Mouse (Mus musculus) ES-Bruce4 (cell line): ENCODE measurements around the gene Glipr1l3. TPM values are rescaled to one million over a fixed set of nuclear protein-coding genes. Genes with fewer than 3 reads are reported as not detected.
"Not testable (repeated sequence)": the region's sequence is repeated elsewhere in the genome, so short reads cannot be mapped to it uniquely, and the experiment has no call there.

Experiments used
- H3K27ac ChIP-seq: 2 replicates; pipeline ENCODE4 v1.5.1; 2012; ENCODE audit warnings: low read length, inconsistent platforms; ENCODE audit not compliant: insufficient read depth
- H3K27me3 ChIP-seq: 2 replicates; pipeline ENCODE4 v1.6.1; 2012; ENCODE audit warnings: mild to moderate bottlenecking, low read length, inconsistent platforms; ENCODE audit not compliant: control insufficient read depth, poor library complexity, insufficient read depth, severe bottlenecking
- H3K36me3 ChIP-seq: 2 replicates; pipeline ENCODE4 v1.6.1; 2012; ENCODE audit warnings: inconsistent platforms, mild to moderate bottlenecking, low read length, moderate library complexity; ENCODE audit not compliant: control insufficient read depth, poor library complexity, insufficient read depth, severe bottlenecking
- H3K4me1 ChIP-seq: one replicate; pipeline ENCODE4 v1.8.1; 2011; ENCODE audit warnings: low read length; ENCODE audit not compliant: control insufficient read depth, insufficient read depth
- H3K4me3 ChIP-seq: 2 replicates; pipeline ENCODE4 v1.5.1; 2011; ENCODE audit warnings: low read depth, mild to moderate bottlenecking, low read length
- H3K9ac ChIP-seq: 2 replicates; pipeline ENCODE4 v1.6.1; 2012; ENCODE audit warnings: low read depth, mild to moderate bottlenecking, inconsistent platforms; ENCODE audit not compliant: poor library complexity, severe bottlenecking
- H3K9me3 ChIP-seq: replicated peaks from 2 replicates; pipeline ENCODE4 v1.6.1; 2012; ENCODE audit warnings: mild to moderate bottlenecking, low read length, inconsistent platforms; ENCODE audit not compliant: control insufficient read depth, poor library complexity, insufficient read depth, severe bottlenecking
- CTCF ChIP-seq: IDR thresholded peaks from one replicate; pipeline ENCODE4 v1.8.1; 2011; ENCODE audit warnings: low read depth, low read length
- EP300 ChIP-seq: IDR thresholded peaks from 2 replicates; pipeline ENCODE4 v1.6.1; 2011; ENCODE audit warnings: low read depth, low read length; ENCODE audit not compliant: insufficient read depth
- POLR2A ChIP-seq: IDR thresholded peaks from one replicate; pipeline ENCODE4 v1.8.1; 2011; ENCODE audit warnings: low read length; ENCODE audit not compliant: insufficient read depth
- polyA plus RNA-seq: library from polyadenylated mRNA; stranded (reverse); fragments of >200 nt; gene quantifications from 2 replicates; pipeline ENCODE4 v1.2.4, GENCODE M21; 2011; ENCODE audit warnings: low read depth; ENCODE audit not compliant: missing spikeins, insufficient read depth, insufficient read length

Glipr1l3 gene
- polyA plus RNA-seq, 1 experiment = not detected

- Histone ChIP-seq H3K9me3 (no peaks in the 10 kb centered on the region), H3K27ac (no peak overlapping the region), H3K36me3 (no peaks in the 10 kb centered on the region), H3K9ac (no peak overlapping the region), H3K4me3 (peak overlapping the region; percentile 34; the same call in 1 of the 2 replicates), H3K4me1 (no peaks in the 10 kb centered on the region), H3K27me3 (no peaks in the 10 kb centered on the region)
- no peak for TF ChIP-seq CTCF
- no peak for TF ChIP-seq EP300
- no peak for TF ChIP-seq POLR2A
Observed at GRCm38 (mm10) chr10:112138871-112139430, 21.2 kb downstream of the Glipr1l3 start.

- peak; percentile 8 for TF ChIP-seq CTCF
- TF ChIP-seq POLR2A = no peak
- Histone ChIP-seq H3K4me1 (no peaks in the 10 kb centered on the region), H3K27ac (no peak overlapping the region), H3K27me3 (no peaks in the 10 kb centered on the region), H3K4me3 (peak overlapping the region; percentile 34; the same call in 1 of the 2 replicates), H3K9me3 (no peaks in the 10 kb centered on the region), H3K36me3 (no peaks in the 10 kb centered on the region), H3K9ac (no peak overlapping the region)
Observed at GRCm38 (mm10) chr10:112138050-112138870, 21.9 kb downstream of the Glipr1l3 start.

- H3K27me3 ChIP-seq = no peaks in the 10 kb centered on the region
- no peak overlapping the region for H3K27ac ChIP-seq
- no peaks in the 10 kb centered on the region for H3K9me3 ChIP-seq
- H3K4me3 ChIP-seq = no peak overlapping the region
- no peaks in the 10 kb centered on the region for H3K36me3 ChIP-seq
- TF ChIP-seq CTCF = no peak
- TF ChIP-seq POLR2A = no peak
- H3K9ac ChIP-seq = no peak overlapping the region
- no peaks in the 10 kb centered on the region for H3K4me1 ChIP-seq
Observed at GRCm38 (mm10) chr10:112132194-112132593, 27.9 kb downstream of the Glipr1l3 start.

- not testable (repeated sequence) for H3K4me3 ChIP-seq, H3K4me1 ChIP-seq, H3K27me3 ChIP-seq, H3K9ac ChIP-seq, H3K36me3 ChIP-seq, H3K27ac ChIP-seq, H3K9me3 ChIP-seq
Observed at GRCm38 (mm10) chr10:112127682-112128230, 32.4 kb downstream of the Glipr1l3 start.

- not testable (repeated sequence) for H3K9me3 ChIP-seq, H3K27me3 ChIP-seq, H3K4me1 ChIP-seq, H3K36me3 ChIP-seq, H3K9ac ChIP-seq, H3K27ac ChIP-seq, H3K4me3 ChIP-seq
Observed at GRCm38 (mm10) chr10:112125090-112125489, 35.0 kb downstream of the Glipr1l3 start.

- Histone ChIP-seq H3K27me3 (no peaks in the 10 kb centered on the region), H3K27ac (no peak overlapping the region), H3K4me3 (no peak overlapping the region), H3K9me3 (no peaks in the 10 kb centered on the region), H3K4me1 (no peaks in the 10 kb centered on the region), H3K36me3 (no peaks in the 10 kb centered on the region), H3K9ac (no peak overlapping the region)
- TF ChIP-seq EP300 (no peak), POLR2A (no peak), CTCF (no peak)
Observed at GRCm38 (mm10) chr10:112110401-112110800, 49.7 kb downstream of the Glipr1l3 start.
